Mouse (Mus musculus) bone marrow, adult 2 months (tissue): Measurements from ENCODE around the gene Sema3f.

Source experiments
- CTCF ChIP-seq: fragments of 200-500 bp; IDR thresholded peaks from 2 replicates; pipeline ENCODE4 v1.5.1; 2011; ENCODE audit warnings: low read length, control low read depth; ENCODE audit not compliant: control insufficient read depth, insufficient read depth
- POLR2A ChIP-seq: fragments of 200-500 bp; IDR thresholded peaks from 2 replicates; pipeline ENCODE4 v1.6.1; 2011; ENCODE audit warnings: low read depth, mild to moderate bottlenecking, control low read depth, low read length, borderline replicate concordance; ENCODE audit not compliant: control insufficient read depth

DNA sequence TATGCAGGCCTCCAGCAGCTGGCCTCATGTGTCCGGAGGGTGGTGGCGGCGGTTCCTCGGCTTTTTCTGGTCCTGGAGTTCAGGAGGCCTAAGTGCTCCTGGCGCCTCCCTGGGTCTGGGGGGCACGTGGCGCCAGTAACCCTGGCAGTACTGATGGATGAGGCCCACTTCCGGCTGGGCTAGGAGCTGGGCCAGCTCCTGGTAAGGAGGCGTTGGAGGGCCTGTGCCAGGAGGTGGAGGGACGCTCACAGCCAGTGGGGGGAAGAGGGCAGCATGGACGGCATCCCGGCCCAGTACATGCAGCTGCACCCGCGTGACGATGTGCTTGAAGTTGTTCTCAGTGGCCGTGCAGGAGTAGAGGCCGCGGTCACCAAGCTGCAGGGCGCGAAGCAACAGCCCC, 27.9 kb downstream of the Sema3f start:
- no peak for TF ChIP-seq CTCF
- no peak for TF ChIP-seq POLR2A
